Mouse (Mus musculus) right cerebral cortex, postnatal 36 days (tissue): ENCODE measurements around the gene Slc1a2.

Experiments
- DNase-seq, 2 experiments: peaks; one replicate each; pipeline ENCODE4 v3.0.0; 2022; ENCODE audit warnings: low spot score in 2 of 2, mixed read lengths in 1 of 2

Slc1a2 gene

GRCm38 (mm10) chr2:102714320-102714719 is 55.9 kb downstream of the Slc1a2 start:
- no peak for DNase-seq

- no peak for DNase-seq
Measured at GRCm38 (mm10) chr2:102715754-102716153, 57.3 kb downstream of the Slc1a2 start.

GRCm38 (mm10) chr2:102721859-102722258 is 63.4 kb downstream of the Slc1a2 start:
- DNase-seq: no peak

- DNase-seq: peak in 1 of 2 experiments; percentile 27
Measured at GRCm38 (mm10) chr2:102725054-102725453, 66.6 kb downstream of the Slc1a2 start.

- no peak for DNase-seq
Measured at GRCm38 (mm10) chr2:102730386-102730785, 71.9 kb downstream of the Slc1a2 start.

- DNase-seq: no peak
Measured at GRCm38 (mm10) chr2:102730788-102731187, 72.3 kb downstream of the Slc1a2 start.

- no peak for DNase-seq
Measured at GRCm38 (mm10) chr2:102733128-102733527, 74.7 kb downstream of the Slc1a2 start.

GRCm38 (mm10) chr2:102734055-102734454 is 75.6 kb downstream of the Slc1a2 start:
- no peak for DNase-seq

GRCm38 (mm10) chr2:102735031-102735430 is 76.6 kb downstream of the Slc1a2 start:
- DNase-seq: no peak

- DNase-seq: no peak
Measured at GRCm38 (mm10) chr2:102735811-102736210, 77.4 kb downstream of the Slc1a2 start.

GRCm38 (mm10) chr2:102736490-102736889 is 78.0 kb downstream of the Slc1a2 start:
- DNase-seq: no peak

- DNase-seq: no peak
Measured at GRCm38 (mm10) chr2:102738852-102739251, 80.4 kb downstream of the Slc1a2 start.

GRCm38 (mm10) chr2:102742685-102743084 is 84.2 kb downstream of the Slc1a2 start:
- peak in 1 of 2 experiments; percentile 76 for DNase-seq

- DNase-seq: peak in 1 of 2 experiments; percentile 38
Measured at GRCm38 (mm10) chr2:102743918-102744696, 85.6 kb downstream of the Slc1a2 start.

- DNase-seq: no peak
Measured at GRCm38 (mm10) chr2:102745259-102745906, 86.9 kb downstream of the Slc1a2 start.

GRCm38 (mm10) chr2:102747758-102748157 is 89.3 kb downstream of the Slc1a2 start:
- DNase-seq: no peak

- no peak for DNase-seq
Measured at GRCm38 (mm10) chr2:102749926-102750325, 91.5 kb downstream of the Slc1a2 start.

GRCm38 (mm10) chr2:102751846-102752245 is 93.4 kb downstream of the Slc1a2 start:
- no peak for DNase-seq

- no peak for DNase-seq
Measured at GRCm38 (mm10) chr2:102757241-102757860, 98.9 kb downstream of the Slc1a2 start.

GRCm38 (mm10) chr2:102759479-102759878 is 101.0 kb downstream of the Slc1a2 start:
- no peak for DNase-seq

GRCm38 (mm10) chr2:102760284-102761072 is 102.0 kb downstream of the Slc1a2 start:
- no peak for DNase-seq

GRCm38 (mm10) chr2:102763176-102763575 is 104.7 kb downstream of the Slc1a2 start:
- no peak for DNase-seq
